Mouse (Mus musculus) erythroblast, embryonic 14.5 days (primary cell): ENCODE measurements around the gene Atp7b.

Experiments
- GATA1 ChIP-seq: IDR thresholded peaks from 2 replicates; pipeline ENCODE4 v1.6.1; 2012; ENCODE audit warnings: low read length, inconsistent platforms, mixed read lengths
- TAL1 ChIP-seq: IDR thresholded peaks from 3 replicates; pipeline ENCODE4 v1.6.1; 2012; ENCODE audit warnings: low read length, inconsistent platforms, mixed read lengths

GRCm38 (mm10) chr8:21966646-21967045 is 93.5 kb downstream of the Atp7b start:
- no peak for TF ChIP-seq TAL1
- no peak for TF ChIP-seq GATA1
